Mouse (Mus musculus) gastrocnemius, postnatal 36 days (tissue): ENCODE measurements around the gene Cdk9. TPM values are rescaled to one million over a fixed set of nuclear protein-coding genes. Genes with fewer than 3 reads are reported as not detected.

Experiments used
- DNase-seq, 2 experiments: peaks; one replicate each; pipeline ENCODE4 v3.0.0; 2022
- intact Hi-C: fragments of 180-260 bp; cut with DNase I; formaldehyde crosslinking; loops from one replicate; pipeline ENCODE4 v1.15.1; 2025
- total RNA-seq, 2 experiments: library from RNA; stranded (reverse); gene quantifications; 2 replicates each; pipeline ENCODE4 v1.2.3; 2021

Cdk9 gene
- total RNA-seq, 2 experiments from 2014 or later: 18.1 to 21.0 TPM

DNA sequence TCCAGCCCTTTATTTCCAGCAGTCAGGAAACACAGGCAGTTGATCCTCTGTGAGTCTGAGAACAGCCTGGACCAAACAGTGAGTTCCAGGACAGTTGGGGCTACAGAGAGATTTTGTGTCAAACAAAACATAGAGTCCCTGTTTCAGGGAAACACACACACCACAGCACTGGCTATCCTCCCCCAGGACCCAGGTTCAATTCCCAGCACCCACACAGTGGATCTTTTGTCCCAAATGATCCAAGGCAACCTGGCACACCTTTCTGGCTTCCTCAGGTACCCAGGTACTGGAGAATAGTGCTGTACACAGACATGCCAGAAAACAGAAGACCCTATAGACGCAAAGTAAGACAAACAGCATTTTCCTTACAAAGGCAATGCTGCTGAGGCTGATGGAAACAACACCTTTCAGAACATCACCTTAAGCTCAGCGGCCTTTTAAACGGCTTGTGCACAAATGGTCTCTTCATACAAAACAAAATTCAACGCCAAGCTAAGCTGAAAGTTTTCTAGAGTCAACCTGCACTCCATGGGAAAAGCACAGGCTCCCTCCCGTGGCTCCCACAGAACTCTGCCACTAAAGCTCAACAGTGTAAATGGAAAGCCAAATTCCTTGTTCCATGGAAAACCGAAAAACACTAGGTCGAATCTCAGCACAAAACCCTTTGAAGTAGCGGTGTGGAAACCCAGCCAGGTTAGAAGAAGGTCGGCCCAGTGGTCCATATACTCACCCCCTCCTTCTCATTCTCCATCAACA, 1.4 kb downstream of the Cdk9 start:
- intact Hi-C loops: loop anchor here (5.0 kb wide), 1 partner anchor 141 kb away; no protein-coding TSS in a partner anchor
- DNase-seq: no peak

GRCm38 (mm10) chr2:32710425-32710824, 2.5 kb downstream of the Cdk9 start:
- intact Hi-C loops: loop anchor here (5.0 kb wide), 1 partner anchor 142 kb away; no protein-coding TSS in a partner anchor
- DNase-seq: no peak

GRCm38 (mm10) chr2:32709521-32710137, 3.2 kb downstream of the Cdk9 start:
- no peak for DNase-seq
- intact Hi-C loops: loop anchor here (5.0 kb wide), 1 partner anchor 143 kb away; no protein-coding TSS in a partner anchor

DNA sequence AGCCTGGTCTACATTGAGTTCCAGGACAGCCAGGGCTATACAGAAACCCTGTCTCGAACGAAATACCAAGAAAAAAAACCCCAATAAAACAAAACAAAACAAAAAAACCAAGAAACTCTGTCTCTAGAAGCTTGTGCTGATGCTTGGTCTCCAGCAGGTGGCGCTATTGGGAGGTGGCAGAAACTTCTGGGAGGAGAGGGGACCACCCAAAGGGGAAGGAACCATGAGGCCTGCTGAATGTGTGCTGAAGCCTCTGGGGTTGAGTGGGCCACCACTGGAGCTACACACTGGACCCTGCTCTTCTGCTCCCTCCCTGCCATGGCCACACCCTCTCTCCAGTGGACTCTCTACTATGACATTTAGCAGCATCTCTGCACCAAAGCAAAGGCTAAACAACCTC, 4.2 kb downstream of the Cdk9 start:
- DNase-seq: no peak
- intact Hi-C loops: no loop called here

DNA sequence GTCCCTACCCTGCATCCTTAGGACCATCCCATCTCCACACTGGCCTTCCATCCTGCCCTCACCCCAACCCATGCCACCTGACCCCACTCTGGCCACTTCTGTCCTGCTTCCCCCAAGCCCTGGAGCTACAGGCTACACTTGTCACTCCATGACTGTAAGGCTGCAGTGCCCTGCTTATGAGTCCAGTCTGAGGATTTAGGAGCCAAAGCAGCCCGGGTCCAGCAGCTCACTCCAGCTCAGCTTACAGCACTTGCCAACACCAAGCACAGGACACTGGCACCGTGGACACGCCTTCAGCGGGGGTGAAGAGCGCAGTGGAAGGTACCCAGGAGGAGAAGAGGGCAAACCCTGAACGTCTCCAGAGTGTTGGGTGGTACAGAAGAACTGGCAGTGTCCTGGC, 5.9 kb downstream of the Cdk9 start:
- intact Hi-C loops: no loop called here
- no peak for DNase-seq

- no peak for DNase-seq
- intact Hi-C loops: no loop called here
These were observed 7.9 kb downstream of the Cdk9 start for GRCm38 (mm10) chr2:32705018-32705417.

GRCm38 (mm10) chr2:32704021-32704421, 8.9 kb downstream of the Cdk9 start, which contains the start of gene Fpgs:
TSS of gene Fpgs (minus strand) at chr2:32704145.
- intact Hi-C loops: no loop called here
- no peak for DNase-seq

GRCm38 (mm10) chr2:32703046-32703445, 9.8 kb downstream of the Cdk9 start:
- intact Hi-C loops: no loop called here
- DNase-seq: no peak

DNA sequence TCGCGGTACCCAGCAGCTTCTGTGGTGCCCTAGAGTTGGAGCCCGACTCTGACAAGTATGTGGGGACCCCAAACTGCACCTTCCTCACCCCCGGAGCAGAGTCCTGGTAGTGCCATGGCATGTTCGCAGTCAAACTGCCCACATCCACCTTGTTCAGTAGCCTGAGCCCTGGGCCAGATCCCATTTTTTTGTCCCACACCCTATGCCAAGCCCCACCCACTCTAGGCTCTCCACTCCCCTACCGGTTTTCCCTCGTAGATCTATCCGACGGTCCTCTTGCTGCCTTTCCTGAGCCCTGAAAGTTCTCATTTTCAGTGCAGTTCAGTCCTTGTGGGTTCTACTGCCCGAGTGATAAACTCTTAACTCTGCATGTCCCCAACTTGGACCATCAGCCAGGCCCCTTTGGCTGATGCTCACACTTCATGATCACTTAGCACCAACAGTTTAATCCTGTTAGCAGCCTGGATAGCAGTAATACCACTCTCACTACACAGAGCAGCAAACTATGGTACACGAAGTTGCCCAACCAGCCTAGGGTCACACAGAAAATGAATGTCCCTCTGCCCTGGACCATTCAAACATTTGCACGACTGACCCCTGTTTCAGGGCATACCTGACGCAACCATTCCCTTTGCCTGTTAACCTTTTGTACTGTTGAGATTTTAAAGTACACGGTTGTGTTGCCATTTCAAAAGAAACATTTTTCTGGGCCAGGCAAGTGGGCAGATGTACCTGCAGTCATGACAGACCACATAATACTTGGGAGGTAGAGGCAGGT, 11.7 kb downstream of the Cdk9 start:
- intact Hi-C loops: no loop called here

DNA sequence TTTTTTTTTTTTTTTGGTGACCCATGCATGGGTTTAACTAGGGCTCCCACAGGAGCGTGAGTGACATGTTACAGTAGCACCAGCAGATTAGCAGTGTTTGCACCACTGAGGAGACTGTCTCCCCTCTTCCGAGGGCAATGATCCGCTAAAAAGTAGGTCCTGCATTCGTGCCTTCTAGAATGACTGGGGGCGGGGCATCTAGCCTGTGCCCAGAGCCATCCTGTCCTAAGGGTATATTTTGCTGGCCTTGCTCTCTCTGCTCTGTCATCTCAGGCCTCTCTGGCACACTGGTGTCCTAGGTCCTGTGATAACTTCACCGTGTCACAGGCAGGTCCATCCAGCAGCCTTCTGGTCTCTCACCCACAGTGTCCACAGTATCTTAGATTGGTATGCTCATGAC, 13.2 kb downstream of the Cdk9 start:
- intact Hi-C loops: no loop called here
- no peak for DNase-seq

More for the DNA sequence above, 11.7 kb downstream of the Cdk9 start:
- no peak for DNase-seq

GRCm38 (mm10) chr2:32694691-32695090, 18.2 kb downstream of the Cdk9 start:
- no peak for DNase-seq
- intact Hi-C loops: no loop called here

GRCm38 (mm10) chr2:32693823-32694411, 19.0 kb downstream of the Cdk9 start:
- intact Hi-C loops: no loop called here
- DNase-seq: peak; percentile 89 to 96

DNA sequence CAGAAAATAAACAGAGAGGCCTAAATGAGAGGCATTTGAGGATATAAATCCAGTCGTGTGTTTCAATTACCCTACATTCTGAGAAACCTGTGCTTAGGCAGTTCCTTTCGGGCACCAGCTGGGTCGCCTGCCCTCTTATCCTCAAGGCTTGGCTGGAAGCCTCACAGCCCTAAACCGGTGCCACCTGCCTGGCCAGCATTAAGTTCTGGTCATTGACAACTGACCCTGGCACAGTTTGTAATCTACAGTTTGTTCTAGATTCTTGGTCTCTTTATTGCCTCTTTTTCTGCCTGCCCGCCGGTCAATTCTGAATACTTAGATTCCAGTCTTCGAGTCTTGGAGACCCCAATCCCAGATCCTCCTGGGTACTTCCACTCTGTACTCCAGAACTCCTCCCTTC, 19.6 kb downstream of the Cdk9 start:
- intact Hi-C loops: no loop called here
- DNase-seq: no peak

DNA sequence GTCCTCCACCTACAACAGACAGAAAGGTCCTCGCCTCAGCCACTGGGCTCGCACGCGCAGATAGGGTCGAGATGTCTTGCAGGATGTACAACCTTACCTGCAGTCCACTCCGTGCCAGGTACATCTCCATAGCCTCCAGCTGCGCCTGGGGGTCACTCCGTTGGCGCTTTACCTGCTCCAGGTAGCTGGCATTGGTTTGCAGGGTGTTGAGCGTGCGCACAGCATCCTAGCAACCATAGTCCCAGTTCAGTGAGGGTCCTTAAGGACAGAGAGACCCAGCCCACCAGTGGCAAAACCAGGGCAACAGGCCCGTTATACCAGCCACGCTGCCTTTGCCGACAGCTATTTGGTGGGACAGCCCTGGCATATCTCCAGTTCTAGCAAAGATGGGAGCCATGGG, 20.4 kb downstream of the Cdk9 start:
- no peak for DNase-seq
- intact Hi-C loops: no loop called here

GRCm38 (mm10) chr2:32691041-32691440, 21.8 kb downstream of the Cdk9 start:
- intact Hi-C loops: no loop called here
- DNase-seq: no peak

- DNase-seq: peak; percentile 81 to 87
- intact Hi-C loops: loop anchor here (1.0 to 5.0 kb wide), 2 partner anchors 56 to 107 kb away; no protein-coding TSS in a partner anchor
These were observed 23.5 kb downstream of the Cdk9 start for GRCm38 (mm10) chr2:32689420-32689819.

GRCm38 (mm10) chr2:32687562-32687961, 25.3 kb downstream of the Cdk9 start:
- intact Hi-C loops: loop anchor here (5.0 kb wide), 1 partner anchor 105 kb away; no protein-coding TSS in a partner anchor
- no peak for DNase-seq

- DNase-seq: no peak
- intact Hi-C loops: loop anchor here (5.0 kb wide), 1 partner anchor 104 kb away; no protein-coding TSS in a partner anchor
These were observed 26.2 kb downstream of the Cdk9 start for GRCm38 (mm10) chr2:32686640-32687039.

- DNase-seq: no peak
These were observed 27.1 kb downstream of the Cdk9 start for GRCm38 (mm10) chr2:32685807-32686206.

GRCm38 (mm10) chr2:32684681-32685428, 28.0 kb downstream of the Cdk9 start:
- no peak for DNase-seq
- intact Hi-C loops: loop anchor here (5.0 kb wide), 1 partner anchor 103 kb away; no protein-coding TSS in a partner anchor

More at GRCm38 (mm10) chr2:32685807-32686206, 27.1 kb downstream of the Cdk9 start:
- intact Hi-C loops: loop anchor here (5.0 kb wide), 1 partner anchor 104 kb away; no protein-coding TSS in a partner anchor
